Mouse (Mus musculus): Measurements from ENCODE around the gene Stt3a.

Gene Stt3a

DNA sequence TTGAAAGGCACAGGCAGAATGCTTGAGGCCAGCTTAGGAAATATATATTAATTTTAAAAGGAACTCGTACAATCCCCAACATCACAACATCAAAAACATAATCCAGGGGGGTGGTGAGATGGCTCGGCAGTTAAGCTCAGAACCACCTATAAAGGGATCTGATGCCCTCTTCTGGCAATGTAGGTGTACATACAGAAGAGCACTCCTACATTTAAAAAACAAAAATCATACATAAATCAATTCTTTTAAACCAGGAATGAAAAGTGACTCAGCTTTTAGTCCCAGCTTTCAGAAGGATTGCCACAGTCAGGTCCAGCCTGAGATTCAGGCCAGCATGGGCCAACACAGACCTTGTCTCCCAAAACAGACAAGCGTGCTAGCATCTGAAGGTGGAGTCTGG lies 50.9 kb downstream of the Stt3a start:
- DNase-seq (ENCODE audit: low read depth, low spot score), result no peak

DNA sequence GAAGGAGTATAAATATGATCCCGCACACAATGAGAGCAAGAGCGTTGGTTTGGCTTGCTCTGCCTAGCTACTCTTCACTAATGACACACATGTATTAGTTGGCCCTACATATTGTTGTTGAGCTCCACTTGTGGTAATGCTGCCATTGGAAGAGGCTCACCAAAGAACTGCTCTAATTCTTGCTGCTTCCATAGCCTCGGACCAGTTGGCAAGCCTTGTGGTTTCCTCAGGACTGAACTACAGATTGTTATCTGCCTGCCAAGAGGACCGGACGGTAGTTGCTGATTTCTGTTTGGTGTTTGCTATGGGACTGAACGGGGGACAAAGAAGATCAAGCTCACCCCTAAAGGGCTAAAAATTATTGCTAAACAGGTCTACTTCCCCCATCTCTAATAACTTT lies 60.2 kb downstream of the Stt3a start:
- no peak for DNase-seq (ENCODE audit: low read depth, low spot score)

DNA sequence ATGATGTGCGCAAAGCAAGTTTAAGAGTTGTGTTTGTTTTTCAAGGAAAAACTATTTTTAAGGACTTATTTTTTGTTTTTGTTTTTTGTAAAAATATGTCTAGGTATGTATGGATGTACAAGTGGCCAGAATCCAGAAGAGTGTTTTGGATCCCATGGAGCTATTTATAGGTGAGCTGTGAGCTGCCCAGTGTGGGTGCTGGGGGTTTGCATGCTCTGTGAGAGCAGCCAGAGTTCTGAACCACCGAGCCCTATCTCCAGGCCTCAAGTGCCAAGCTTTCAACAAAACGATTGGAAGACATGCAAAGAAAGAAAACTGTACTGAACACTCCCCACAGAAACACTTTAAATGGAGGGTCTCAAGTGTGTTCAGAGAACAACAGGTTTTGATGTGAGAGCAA lies 61.6 kb downstream of the Stt3a start:
- no peak for DNase-seq (ENCODE audit: low read depth, low spot score)

DNA sequence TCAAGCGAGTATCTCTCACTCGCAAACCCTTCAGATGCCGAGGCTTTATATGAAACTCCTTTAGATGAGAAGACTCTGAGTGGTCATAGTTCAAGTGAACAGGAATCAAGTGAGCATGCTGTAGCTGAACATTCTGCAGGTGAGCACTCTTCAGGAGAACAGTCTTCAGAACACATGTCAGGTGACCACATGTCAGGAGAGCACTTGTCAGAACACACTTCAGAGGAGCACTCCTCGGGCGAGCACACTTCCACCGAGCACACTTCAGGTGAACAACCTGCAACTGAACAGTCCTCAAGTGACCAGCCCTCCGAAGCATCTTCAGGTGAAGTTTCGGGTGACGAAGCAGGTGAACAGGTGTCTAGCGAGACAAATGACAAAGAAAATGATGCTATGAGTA lies 73.2 kb downstream of the Stt3a start:
- no peak for DNase-seq (ENCODE audit: low read depth, low spot score)

DNA sequence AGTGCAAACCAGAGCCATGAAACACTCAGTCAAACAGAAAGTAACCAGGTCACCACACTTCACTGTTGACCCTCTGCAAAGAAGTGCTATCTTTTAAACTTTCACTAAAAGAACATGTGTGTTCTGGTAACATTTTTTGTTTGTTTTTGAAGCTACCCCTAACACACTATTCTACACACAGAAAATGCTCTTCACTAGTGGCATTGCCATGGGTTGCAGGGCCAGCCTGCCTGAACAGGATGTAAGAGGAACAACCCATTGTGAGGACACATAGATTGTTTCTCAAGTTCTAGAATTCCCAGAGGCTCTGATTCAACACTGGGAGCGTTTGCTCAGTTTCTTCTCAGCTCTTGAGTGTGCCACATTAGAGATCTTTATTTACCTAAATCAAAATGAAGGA lies 74.6 kb downstream of the Stt3a start, which contains the start of gene Acrv1:
Gene Acrv1, plus strand, starts transcription at position 301 of the 400 bp plus-strand sequence.
- no peak for DNase-seq (ENCODE audit: low read depth, low spot score)

DNA sequence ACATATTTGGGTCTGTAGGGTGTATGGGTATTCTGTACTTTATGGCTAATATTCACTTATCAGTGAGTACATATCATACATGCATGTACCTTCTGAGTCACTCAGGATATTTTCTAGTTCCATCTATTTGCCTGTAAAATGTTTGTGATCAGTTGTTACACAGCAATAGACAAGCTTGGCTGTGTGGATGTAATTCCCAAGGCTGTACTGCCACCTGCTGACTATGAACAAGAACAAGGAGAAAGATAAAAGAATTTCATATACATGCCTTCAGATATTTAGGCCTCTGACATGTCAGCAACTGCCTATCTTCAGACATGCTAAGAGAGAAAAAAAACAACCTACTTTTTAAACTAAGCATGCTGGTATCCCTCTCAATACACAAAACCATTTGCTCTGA lies 80.2 kb downstream of the Stt3a start:
- peak; percentile 19 for DNase-seq (ENCODE audit: low read depth, low spot score)

DNA sequence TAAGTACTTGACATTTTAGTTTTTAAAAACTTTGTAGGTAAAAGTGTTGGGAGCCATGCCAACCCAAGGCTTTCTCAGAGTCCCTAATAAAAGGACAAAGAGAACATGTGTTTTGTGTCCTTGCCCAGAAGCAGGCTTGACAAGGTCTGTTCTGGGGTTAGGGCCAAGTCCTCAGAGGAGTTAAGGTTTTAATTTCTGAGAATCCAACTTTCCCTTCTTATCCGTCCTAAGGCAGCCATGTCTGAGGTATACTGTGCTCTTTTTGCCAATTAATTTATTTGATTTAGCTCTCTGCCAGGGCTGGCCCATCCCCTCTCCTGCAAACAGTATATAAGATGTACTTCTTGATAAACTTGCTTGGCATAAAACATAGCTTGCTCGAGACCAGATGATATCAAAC lies 86.1 kb downstream of the Stt3a start:
- no peak for DNase-seq (ENCODE audit: low read depth, low spot score)
